In the genomic region with DNA sequence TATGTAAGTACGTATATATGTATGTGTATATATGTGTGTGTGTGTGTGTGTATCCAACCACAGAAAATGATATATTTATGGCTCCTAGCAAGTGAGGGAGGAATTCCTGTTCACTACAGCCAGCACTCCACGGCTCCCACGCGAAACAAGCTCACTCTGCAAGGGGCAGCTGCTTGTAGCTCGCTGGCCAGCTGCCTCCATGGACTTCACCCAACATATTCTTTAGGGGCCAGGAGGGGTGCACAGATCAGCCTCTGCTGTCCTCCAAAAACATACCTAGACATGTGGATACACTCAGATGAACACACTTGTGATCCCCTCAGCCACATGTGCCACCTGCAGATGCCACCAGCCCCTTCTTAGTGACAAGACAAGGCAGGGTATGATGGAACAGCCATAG, we compare ENCODE assay signal across 9 mouse cellular contexts. TPM values are rescaled to one million over a fixed set of nuclear protein-coding genes. Genes with fewer than 3 reads are reported as not detected.
DNase-seq lines count a peak whose midpoint lies in the region; ATAC-seq lines count a peak whose summit lies in the region.
"Had no signal": no experiment of that assay in that cellular context is flagged by ENCODE, and none has a peak within 500 bp of the region (broad histone marks: within the 10 kb centered on the region; RNA-seq: fewer than 3 reads in every experiment).

No protein-coding gene starts in this region.

- no peaks in the 10 kb centered on the region for H3K36me3 ChIP-seq in embryonic facial prominence, embryonic 11.5 days (replicated peaks; ENCODE audit: control insufficient read depth, insufficient read depth, low read depth, low read length)
- H3K36me3 ChIP-seq in forebrain, embryonic 15.5 days = peaks cover 2% of the 10 kb centered on the region; the same call in 1 of the 2 replicates
- H3K36me3 ChIP-seq in liver, embryonic 12.5 days = peaks cover 7% of the 10 kb centered on the region

- no peak for ATAC-seq in embryonic facial prominence, embryonic 11.5 days (replicated peaks; ENCODE audit: insufficient number of reproducible peaks, low FRiP score, low TSS enrichment, low read depth)
- no peak for ATAC-seq in forebrain, embryonic 15.5 days (replicated peaks)
- no peak for ATAC-seq in liver, embryonic 12.5 days
- ATAC-seq: Patski had no signal

- no peak overlapping the region for H3K27ac ChIP-seq in embryonic facial prominence, embryonic 11.5 days (replicated peaks; ENCODE audit: low read depth, low read length)
- H3K27ac ChIP-seq in forebrain, embryonic 15.5 days (replicated peaks) = peak overlapping the region; percentile 94
- peak overlapping the region; percentile 99 for H3K27ac ChIP-seq in liver, embryonic 12.5 days

- WGBS in embryonic facial prominence, embryonic 11.5 days = 68% methylated on average over 5 of the region's 5 CpGs
- 45% methylated on average over 5 of the region's 5 CpGs for WGBS in forebrain, embryonic 15.5 days
- 66% methylated on average over 5 of the region's 5 CpGs for WGBS in liver, embryonic 12.5 days (ENCODE audit: insufficient replicate concordance)

- peak overlapping the region; percentile 18; the same call in 1 of the 2 replicates for H3K9ac ChIP-seq in embryonic facial prominence, embryonic 11.5 days (replicated peaks; ENCODE audit: low read length)
- peak overlapping the region; percentile 31; the same call in 1 of the 2 replicates for H3K9ac ChIP-seq in forebrain, embryonic 15.5 days (replicated peaks)
- peak overlapping the region; percentile 78; the same call in 1 of the 2 replicates for H3K9ac ChIP-seq in liver, embryonic 12.5 days

- H3K27me3 ChIP-seq in embryonic facial prominence, embryonic 11.5 days (ENCODE audit: control insufficient read depth, insufficient read depth, low read length) = peaks cover 25% of the 10 kb centered on the region
- no peaks in the 10 kb centered on the region for H3K27me3 ChIP-seq in forebrain, embryonic 15.5 days
- peaks cover 32% of the 10 kb centered on the region for H3K27me3 ChIP-seq in liver, embryonic 12.5 days (replicated peaks)
- H3K27me3 ChIP-seq: Patski had no signal

- H3K9me3 ChIP-seq in embryonic facial prominence, embryonic 11.5 days (replicated peaks; ENCODE audit: control insufficient read depth, low read length) = no peaks in the 10 kb centered on the region
- H3K9me3 ChIP-seq in forebrain, embryonic 15.5 days = no peaks in the 10 kb centered on the region
- no peaks in the 10 kb centered on the region for H3K9me3 ChIP-seq in liver, embryonic 12.5 days (replicated peaks)

- H3K4me2 ChIP-seq in embryonic facial prominence, embryonic 11.5 days (ENCODE audit: low read depth, low read length) = no peak overlapping the region
- 0 out of 2 replicates have a peak overlapping the region, but pooled peaks have one; percentile 0 for H3K4me2 ChIP-seq in forebrain, embryonic 15.5 days (replicated peaks)
- H3K4me2 ChIP-seq in liver, embryonic 12.5 days = no peak overlapping the region

- DNase-seq in layer of hippocampus, adult 11-12 months (ENCODE audit: low spot score) = peak; percentile 58
- no peak for DNase-seq in layer of hippocampus, adult 9-10 months (ENCODE audit: low spot score)
- no peak for DNase-seq in embryonic facial prominence, embryonic 11.5 days (ENCODE audit: low spot score)
- DNase-seq in cerebellum, adult 9-11 months = no peak
- no peak for DNase-seq in frontal cortex, postnatal 10 days (ENCODE audit: low spot score in 2 of 2)
- DNase-seq: cerebellum, adult 9-10 months had no signal

- H3K4me3 ChIP-seq in embryonic facial prominence, embryonic 11.5 days (ENCODE audit: low read depth, low read length) = no peak overlapping the region
- no peak overlapping the region for H3K4me3 ChIP-seq in forebrain, embryonic 15.5 days
- no peak overlapping the region for H3K4me3 ChIP-seq in liver, embryonic 12.5 days

- H3K4me1 ChIP-seq in embryonic facial prominence, embryonic 11.5 days (ENCODE audit: control insufficient read depth, insufficient read depth, low read length) = peaks cover 22% of the 10 kb centered on the region
- H3K4me1 ChIP-seq in forebrain, embryonic 15.5 days = peaks cover 100% of the 10 kb centered on the region
- H3K4me1 ChIP-seq in liver, embryonic 12.5 days = peaks cover 82% of the 10 kb centered on the region

RNA-seq across cellular contexts. Expression of gene G430095P16Rik, which starts 9.7 kb away (rescaled TPM):
- 3.6 and 5.7 TPM in 2 replicates for polyA plus RNA-seq in embryonic facial prominence, embryonic 11.5 days (2014; fragmentation: Nextera tagmentation; extraction: Ambion mirVana)
- 2.7 TPM in 2 replicates for polyA plus RNA-seq in forebrain, embryonic 15.5 days (2015; fragmentation: Nextera tagmentation; extraction: Ambion mirVana)
- 11.0 and 12.0 TPM in 2 replicates for polyA plus RNA-seq in liver, embryonic 12.5 days (2016; fragmentation: Nextera tagmentation; extraction: Ambion mirVana)

RNA-seq across cellular contexts. Expression of gene Lyl1, which starts 31.3 kb away (rescaled TPM):
- 4.6 and 5.3 TPM in 2 replicates for polyA plus RNA-seq in embryonic facial prominence, embryonic 11.5 days (2014; fragmentation: Nextera tagmentation; extraction: Ambion mirVana)
- polyA plus RNA-seq in forebrain, embryonic 15.5 days (2015; fragmentation: Nextera tagmentation; extraction: Ambion mirVana) = 2.1 and 2.5 TPM in 2 replicates
- polyA plus RNA-seq in liver, embryonic 12.5 days (2016; fragmentation: Nextera tagmentation; extraction: Ambion mirVana) = 82.3 and 83.1 TPM in 2 replicates

RNA-seq across cellular contexts. Expression of gene Nacc1, which starts 44.9 kb away (rescaled TPM):
- 21.0 and 21.1 TPM in 2 replicates for polyA plus RNA-seq in embryonic facial prominence, embryonic 11.5 days (2014; fragmentation: Nextera tagmentation; extraction: Ambion mirVana)
- 15.5 and 16.4 TPM in 2 replicates for polyA plus RNA-seq in forebrain, embryonic 15.5 days (2015; fragmentation: Nextera tagmentation; extraction: Ambion mirVana)
- polyA plus RNA-seq in liver, embryonic 12.5 days (2016; fragmentation: Nextera tagmentation; extraction: Ambion mirVana) = 12.5 and 12.9 TPM in 2 replicates

RNA-seq across cellular contexts. Expression of gene Trmt1, which starts 46.4 kb away (rescaled TPM):
- polyA plus RNA-seq in embryonic facial prominence, embryonic 11.5 days (2014; fragmentation: Nextera tagmentation; extraction: Ambion mirVana) = 61.5 and 64.7 TPM in 2 replicates
- 62.4 and 64.0 TPM in 2 replicates for polyA plus RNA-seq in forebrain, embryonic 15.5 days (2015; fragmentation: Nextera tagmentation; extraction: Ambion mirVana)
- 57.3 and 62.0 TPM in 2 replicates for polyA plus RNA-seq in liver, embryonic 12.5 days (2016; fragmentation: Nextera tagmentation; extraction: Ambion mirVana)

Comparison
In these comparisons a context has a peak if more than half of its experiments do, and no peak if none do; other contexts are left out.
1. H3K9ac ChIP-seq: peak in every context shown above with its lines; median percentile 78 in liver, embryonic 12.5 days; 31 in forebrain, embryonic 15.5 days; 18 in embryonic facial prominence, embryonic 11.5 days.
2. RNA of gene Lyl1, which starts 31.3 kb away (polyA plus RNA-seq): 82.3 to 83.1 TPM in liver, embryonic 12.5 days; 4.6 to 5.3 TPM in embryonic facial prominence, embryonic 11.5 days and 2.1 to 2.5 TPM in forebrain, embryonic 15.5 days; every median in the first group is over 10 times any median in the second.